Mouse (Mus musculus) layer of hippocampus, adult 11-12 months (tissue): ENCODE data around the gene Plek2.
"Not testable (repeated sequence)": the region's sequence is repeated elsewhere in the genome, so short reads cannot be mapped to it uniquely, and the experiment has no call there.

Experiments used
- DNase-seq: peaks from one replicate; pipeline ENCODE4 v3.0.0; 2022; ENCODE audit warnings: low spot score

Plek2 gene

DNA sequence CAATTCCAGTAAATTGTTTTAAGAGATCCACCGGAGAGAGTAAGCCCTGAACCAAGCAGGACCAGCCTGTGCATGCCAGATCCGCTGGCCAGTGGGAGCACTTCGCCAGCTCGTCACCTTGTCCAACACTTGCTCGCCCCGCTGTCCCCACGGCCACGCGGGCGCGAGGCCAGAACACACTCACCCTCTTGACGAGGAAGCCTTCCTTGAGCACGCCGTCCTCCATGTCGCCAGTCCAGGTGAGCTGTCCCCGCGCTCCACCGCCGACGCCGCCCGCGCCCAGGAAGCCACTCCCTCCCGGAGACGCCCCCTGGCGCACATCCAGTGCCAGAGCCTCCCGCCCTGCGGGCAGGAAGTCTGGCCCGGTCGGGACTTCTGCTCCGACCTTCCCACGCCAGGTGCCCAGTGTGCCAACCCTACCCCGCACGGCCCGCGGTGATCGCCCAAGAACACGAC, at the start of gene Plek2:
Gene Plek2, minus strand, starts transcription at position 258 of the 456 bp plus-strand sequence.
- no peak for DNase-seq

DNA sequence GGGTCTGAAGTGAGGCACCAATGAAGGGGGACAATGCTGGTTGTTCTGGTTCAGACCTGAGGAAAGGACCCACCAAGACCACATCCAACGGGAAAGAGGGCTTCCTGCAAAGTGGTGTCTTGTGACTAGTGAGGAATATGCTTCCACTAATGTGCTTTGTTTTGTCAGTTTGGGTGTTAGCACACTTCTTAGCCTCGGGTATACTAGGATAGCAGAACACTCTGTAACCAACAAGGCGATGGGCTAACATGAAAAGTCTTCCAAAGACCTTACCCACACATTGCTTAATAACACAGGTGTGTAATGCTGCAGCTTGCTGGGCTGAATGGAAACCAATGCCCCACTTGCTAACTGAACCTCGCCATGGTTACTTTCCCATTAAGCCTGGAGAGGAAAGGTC, 49.6 kb upstream of the Plek2 start:
- no peak for DNase-seq

DNA sequence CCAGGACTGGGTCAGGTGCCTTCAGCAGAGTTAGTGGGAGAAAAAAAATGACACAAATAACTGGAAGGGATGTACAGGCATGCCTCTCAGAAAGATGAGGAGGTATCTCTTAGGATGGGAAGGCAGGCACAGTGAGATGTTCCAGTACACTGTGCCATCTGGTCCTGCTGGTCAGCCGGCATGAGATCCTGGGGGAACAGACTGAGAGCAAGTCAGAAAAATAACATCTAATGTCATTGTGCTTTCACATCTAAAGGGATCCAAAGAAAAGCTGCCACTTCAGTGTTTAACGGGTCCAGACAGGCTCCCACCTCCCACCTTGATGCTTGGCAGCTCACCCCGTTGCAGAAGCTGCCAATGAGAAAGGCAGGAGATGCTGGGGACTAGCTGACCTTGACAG, 45.7 kb upstream of the Plek2 start:
- no peak for DNase-seq

DNA sequence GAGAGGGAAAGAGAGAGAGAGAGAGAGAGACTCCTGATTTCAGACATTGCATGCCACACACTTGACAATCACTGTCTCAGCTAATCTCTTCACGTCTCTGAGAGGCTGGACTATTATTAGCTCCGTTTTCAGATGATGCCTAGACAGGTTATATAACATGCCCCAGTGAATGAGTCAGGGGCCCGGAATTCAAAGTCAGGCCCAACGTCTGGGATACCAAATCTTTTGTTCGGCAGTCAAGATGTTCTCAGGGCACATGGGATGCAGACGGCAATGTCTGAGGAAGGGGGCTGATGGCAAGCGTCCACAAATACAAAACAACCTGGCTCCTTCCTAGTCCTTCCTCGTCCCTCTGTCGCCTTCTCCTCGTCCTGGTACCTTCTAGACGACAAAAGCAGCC, 45.3 kb upstream of the Plek2 start:
- DNase-seq: no peak

DNA sequence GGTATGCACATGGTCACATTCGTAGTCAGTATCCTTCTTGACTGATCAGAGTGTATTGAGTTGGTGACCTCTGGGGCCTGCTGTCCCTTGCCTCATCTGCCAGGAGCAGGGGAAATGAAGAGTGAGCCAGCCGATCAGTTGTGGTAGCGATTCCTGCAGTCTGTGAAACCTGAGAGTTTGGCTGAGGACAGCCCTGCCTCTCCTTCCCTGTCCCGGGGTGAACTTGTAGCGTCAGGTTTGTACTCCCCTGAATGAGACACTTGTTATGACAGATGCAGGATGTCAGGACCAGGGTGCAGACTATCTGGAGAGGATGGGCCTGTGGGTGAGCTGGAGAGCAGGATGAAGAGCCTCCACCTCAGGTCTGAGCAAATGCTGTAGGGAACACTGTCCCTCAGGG, 40.9 kb upstream of the Plek2 start:
- DNase-seq: no peak

DNA sequence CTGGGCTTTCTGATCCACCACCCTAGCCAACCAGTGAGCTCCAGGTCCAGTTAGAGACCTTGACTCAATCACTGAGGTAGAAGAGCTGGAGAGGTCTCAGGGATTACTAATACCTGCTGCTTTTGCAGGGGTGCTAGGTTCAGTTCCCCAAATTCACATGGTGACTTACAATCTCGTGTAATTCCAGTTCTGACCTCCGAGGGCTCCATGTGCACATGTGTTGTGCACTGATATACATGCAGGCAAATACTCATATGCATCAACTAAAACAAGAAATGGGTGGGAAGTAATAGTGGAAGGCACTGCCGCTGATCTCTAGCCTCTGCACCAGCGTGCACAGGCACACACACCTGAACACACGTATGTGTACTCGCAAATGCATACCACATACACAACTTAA, 40.4 kb upstream of the Plek2 start:
- no peak for DNase-seq

DNA sequence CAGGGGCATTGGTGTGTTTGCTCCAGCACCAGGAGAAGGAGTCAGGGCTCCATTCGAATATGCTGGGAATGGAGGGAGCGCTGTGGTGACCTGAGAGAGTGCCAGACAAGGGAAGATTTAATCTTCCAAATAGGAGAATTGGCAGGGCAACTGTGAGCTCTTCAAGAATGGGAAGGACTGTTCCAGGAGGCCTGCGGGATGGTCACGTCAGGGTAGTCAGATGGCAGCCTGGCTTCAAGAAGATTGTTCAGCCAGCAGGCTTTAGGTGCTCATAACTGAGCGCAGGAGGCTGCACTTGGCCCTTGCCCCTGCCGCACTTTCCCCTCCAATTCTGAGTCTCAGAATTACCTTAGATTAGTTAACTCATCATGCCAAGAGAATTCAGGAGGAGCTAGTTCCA, 36.2 kb upstream of the Plek2 start:
- no peak for DNase-seq

DNA sequence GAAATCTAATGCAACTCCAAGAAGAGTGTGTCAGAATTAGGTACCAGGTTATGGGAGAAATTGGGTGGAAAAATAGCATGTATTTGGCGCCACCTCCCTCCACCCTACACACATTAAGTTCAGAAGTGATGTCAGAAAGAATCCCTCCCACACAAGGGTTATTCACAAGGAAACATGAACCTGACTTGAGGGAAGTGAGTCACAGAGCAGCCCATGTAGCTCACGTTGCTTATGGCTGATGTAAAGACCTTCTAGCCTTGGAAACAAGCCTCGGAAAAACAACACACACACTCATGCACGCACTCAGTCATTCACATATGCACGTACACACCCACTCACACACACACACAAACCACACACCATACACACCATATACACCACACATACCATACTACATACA, 33.3 kb upstream of the Plek2 start:
- DNase-seq: no peak

DNA sequence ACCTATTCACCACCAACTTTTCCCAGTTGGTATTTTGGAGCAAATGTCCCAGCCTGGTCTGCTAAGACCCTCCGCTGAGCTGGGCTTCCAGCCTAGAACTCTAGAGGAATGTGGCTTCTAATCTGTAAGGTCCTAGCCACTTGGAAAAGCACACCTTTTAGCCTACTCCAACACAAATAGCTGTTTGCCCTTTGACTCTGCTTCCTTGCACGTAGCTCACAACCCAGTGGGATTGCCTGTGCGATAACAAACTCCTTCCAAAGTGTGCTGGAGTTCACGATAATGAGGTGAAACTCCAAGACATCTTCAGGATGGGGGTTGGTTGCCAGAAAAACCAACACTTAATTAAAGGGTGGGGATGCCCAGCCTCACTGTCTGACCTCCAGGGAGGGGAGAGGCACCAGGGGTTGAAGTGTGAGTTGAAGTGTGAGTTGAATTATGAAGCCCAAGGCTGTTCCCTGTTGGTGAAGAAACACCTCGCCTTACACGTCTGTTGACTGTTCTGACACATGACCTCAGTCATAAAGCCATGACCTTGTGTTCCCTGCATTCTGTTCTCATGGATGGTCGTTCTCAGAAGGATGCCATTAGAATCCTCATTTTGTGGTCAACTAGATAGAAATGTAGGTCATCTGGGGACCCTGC, 32.8 kb upstream of the Plek2 start:
- DNase-seq: no peak

DNA sequence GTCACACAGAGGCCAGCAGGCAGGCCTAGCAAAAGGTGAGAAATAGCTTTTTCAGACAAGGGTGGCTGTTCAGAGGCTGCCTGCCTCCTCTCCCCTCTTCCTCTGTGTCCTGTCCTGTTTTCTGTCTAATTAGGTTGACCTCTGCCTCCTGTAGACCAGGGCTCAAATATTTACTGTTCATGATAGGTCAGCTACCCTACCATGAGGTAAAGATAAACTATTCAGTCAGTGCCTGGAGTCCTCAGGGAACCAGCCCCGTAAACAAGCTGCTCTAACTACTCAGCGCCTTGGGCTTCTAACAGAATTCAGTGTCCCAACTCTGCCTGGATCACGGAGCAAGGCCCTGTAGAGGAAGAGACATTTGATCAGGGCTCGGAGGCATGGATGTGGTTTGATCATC, 29.7 kb upstream of the Plek2 start:
- DNase-seq: no peak

DNA sequence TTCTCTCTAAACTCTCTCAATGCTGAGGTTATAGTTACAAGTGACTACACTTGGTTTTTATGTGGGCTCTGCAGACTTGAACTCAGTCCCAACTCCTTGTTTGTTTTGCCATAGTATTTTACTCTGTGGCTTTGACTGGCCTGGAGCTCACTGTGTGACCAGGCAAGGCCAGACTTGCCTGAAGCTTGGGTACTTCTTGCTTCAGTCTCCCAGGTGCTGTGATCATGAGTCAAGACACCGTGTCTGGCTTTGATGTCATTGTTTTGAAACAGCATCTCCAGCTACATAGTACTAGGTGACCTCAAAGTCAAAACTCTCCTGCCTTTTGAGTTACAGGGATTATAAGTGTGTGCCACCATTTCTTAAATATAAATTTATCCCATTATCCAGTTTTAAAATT, 23.1 kb upstream of the Plek2 start:
- DNase-seq: no peak

DNA sequence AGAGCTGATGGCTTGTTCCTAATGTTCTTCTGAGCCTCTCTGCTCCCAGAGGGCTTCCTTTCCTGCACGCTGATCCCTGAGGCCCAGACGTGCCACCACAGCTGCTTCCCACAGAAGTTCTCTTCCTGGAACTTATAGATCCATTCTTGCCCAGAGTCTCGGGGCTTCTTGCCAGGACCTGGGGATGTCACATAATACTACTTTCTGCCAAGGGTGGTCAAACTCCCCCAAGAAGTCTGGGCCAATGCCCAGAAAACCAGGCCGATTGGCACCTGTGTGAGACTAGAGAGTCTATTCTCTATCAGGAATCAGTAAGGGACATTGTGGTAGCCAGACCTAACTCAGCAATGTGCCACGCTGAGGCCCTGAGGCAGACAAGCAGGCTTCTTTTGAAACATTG, 20.5 kb upstream of the Plek2 start:
- no peak for DNase-seq

DNA sequence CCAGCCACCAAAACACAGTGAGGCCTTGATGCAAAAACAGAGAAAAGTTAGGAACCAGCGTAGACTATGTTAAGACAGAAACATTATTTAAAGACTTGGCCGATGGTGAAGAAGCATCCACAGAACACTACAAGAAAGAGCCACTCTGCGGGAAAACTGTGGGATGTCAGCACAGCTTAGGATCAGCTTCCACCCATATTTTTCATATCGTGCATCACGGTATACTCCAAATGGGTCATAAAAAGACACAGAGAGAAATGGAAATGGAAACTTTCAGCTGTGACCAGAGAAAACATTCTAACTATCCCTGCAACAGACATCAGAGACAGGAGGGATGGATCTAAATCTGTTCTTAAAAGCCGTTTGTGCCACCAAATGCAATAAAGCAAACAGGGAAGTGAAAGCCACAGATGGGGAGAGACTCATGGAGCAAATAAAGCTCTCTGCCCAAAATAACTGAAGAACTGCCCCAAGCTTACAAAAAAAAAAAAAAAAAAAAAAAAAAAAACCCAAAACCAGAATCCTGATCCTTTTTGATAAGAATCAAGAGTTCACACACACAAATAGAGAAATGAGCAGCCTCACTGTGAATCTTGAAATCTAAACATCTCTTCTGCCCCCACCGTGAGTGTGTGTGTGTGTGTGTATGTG, 16.9 kb upstream of the Plek2 start:
- no peak for DNase-seq

DNA sequence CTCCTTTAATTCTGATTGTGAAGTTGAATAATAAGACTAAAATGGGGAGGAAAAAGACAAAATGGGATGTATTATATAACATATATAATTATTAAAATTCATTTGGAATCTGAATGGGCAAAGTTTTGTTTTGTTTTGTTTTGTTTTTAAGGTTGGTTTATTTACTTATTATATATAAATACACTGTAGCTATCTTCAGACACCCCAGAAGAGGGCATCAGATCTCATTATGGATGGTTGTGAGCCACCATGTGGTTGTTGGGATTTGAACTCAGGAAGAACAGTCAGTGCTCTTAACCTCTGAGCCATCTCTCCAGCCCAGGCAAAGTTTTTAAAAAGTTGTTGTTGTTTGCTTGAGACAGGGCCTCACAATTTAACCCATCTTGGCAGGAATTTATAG, 16.2 kb upstream of the Plek2 start:
- DNase-seq: not testable (repeated sequence)

DNA sequence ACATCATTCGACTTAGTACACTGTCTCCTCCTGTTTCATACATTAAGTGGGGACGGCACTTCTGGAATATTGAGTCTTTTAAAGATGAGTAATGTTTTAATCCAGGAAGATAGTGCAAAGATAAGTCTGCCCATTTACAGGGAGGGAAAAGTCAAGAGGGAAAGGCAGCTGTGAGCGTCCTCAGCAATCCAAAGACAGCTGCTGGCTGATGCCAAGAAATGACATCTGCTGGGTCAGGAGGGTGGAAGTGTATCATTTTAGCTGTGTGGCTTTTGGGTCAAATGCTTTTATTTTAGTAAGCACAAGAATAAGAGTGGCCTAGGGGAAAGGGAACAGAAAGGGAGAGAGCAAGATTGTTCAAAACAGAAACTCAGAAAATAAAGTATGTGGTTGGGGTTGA, 15.3 kb upstream of the Plek2 start:
- no peak for DNase-seq

DNA sequence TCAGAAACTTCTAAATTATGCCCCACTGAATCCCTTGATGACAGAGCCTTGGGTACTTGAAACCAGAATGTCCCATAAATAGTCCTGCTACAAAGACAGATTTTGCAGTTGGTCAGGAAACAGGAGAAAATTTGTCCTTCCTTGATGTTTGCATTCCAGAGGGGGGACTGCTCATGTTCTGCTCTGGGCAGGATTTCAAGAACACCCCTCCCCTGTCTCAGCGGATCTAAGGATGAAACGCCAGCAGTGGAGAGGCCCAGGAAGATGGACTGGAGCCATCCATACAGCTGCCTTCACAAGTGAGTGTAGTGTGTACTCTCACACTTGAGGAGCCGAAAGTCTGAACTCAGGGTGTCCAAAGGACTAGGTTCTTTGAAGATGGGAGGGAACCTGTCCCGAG, 14.7 kb upstream of the Plek2 start:
- DNase-seq: no peak

DNA sequence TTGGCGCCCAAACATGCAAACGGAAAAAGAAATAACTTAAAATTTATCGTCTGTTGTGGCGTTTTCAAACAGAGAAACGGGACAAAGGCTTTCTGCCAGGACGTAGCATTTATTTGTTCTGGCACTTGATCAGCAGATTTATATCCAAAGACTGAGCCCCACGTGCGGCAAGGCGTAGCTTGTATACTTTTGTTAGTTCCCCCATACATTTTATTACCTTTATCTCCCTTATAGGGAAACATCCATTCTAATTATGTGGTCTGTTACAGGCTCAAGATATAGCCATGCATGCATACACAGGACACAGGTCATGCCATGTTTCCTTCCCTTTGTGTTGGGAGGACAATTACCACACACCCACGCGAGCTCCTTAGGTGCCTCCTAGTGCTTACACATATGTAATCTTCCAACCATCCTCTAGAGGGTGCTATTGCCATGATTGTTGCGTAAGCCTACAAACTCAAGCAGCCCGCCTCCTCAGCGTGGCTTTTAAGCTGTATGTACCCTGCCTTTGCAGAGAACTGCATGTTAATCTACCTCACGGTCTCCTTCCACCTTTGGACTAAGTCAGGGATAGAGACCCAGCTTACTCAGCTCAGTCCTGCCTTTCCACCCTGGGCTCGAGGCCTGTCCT, 12.4 kb upstream of the Plek2 start:
- DNase-seq: peak; percentile 82

DNA sequence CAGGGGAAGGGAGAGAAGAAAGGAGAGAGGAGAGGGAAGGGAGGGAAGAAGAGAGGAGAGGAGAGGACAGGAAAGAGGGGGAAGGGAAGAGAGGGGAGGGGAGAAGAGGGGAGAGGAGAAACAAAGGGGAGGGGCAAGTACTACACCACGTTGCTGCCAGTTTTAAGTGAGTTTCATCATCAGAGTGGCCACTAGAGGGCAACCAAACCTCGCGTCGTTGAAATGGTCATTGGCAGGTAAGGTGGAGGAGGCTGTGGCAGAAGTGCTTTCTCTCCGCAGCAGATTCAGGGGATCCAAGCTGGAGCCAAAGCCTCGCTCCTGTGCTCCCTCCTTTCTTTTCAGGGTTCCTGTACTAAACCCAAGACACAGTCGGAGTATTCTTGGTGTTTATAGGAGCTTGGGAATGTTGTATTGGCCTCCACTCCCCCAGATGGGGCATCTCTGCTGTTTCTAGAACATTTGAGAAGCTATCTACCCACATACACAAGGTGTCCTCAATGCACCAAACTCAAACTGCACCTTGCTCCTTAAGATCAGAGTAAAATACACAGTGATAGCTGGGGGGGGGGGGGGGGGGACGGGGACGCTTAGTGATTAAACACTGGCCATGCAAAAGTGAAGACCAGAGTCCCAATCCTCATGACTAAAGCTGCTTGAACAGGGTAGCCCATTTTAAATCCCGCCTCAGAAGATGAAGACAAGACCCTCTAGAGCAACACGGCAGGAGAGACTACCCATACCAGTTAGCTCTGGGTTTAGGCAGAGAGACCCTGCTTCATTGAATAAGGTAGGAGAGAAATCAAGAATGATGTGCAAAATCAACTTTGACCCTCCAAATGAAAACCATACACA, 11.7 kb upstream of the Plek2 start:
- peak; percentile 89 for DNase-seq

DNA sequence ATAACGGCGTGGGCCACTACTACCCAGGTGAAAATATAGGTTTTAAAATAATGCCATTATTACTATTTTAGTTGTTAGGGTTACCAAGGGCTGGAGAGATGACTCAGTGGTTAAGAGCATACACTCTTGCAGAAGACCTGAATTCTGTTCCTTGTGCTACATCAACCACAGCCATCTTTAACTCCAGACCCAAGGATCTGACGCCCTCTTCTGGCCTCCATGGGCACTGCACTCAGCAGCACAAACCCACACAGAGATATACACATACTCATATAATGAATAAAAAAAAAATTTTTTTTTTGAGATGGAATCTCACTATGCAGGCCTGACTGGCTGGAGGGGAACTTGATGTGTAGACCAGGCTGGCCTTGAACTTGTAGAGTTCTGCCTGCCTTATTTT, 9.5 kb upstream of the Plek2 start:
- DNase-seq: no peak

DNA sequence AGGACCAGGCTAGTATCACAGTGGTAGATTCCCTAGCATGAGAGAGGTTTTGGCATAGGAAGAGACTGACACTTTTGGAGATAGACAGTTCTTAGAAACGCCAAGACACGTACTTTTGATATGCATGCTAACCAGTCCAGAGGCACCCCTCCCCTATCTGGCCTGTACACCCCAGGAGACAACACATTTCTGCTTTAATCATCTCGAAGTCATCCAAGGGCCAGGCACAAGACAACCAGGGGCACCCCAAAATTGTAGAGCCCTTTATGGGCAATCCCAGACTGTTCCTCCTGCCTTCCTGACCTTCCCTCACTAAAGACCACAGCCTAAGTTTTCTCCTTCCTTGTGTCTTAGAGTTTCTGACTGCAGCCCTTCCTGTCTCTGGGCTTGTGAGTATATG, 8.8 kb upstream of the Plek2 start:
- no peak for DNase-seq

DNA sequence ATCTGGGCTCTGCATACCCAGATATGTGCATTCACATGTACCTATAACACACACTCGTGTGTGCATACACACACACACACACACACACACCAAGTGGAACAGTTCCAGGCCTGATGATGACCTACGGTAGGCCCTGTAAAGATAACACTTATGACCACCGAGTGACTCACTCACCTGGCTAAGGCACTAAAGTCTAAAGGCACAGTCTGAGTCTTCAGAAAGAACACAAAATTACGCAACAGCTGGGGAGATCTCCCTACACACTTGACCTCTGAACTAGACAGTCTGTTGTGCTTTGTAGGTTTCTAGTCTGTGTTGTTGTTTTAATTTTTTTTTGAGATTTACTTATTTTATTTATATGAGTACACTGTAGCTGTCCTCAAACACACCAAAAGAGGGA, 7.7 kb upstream of the Plek2 start:
- no peak for DNase-seq

DNA sequence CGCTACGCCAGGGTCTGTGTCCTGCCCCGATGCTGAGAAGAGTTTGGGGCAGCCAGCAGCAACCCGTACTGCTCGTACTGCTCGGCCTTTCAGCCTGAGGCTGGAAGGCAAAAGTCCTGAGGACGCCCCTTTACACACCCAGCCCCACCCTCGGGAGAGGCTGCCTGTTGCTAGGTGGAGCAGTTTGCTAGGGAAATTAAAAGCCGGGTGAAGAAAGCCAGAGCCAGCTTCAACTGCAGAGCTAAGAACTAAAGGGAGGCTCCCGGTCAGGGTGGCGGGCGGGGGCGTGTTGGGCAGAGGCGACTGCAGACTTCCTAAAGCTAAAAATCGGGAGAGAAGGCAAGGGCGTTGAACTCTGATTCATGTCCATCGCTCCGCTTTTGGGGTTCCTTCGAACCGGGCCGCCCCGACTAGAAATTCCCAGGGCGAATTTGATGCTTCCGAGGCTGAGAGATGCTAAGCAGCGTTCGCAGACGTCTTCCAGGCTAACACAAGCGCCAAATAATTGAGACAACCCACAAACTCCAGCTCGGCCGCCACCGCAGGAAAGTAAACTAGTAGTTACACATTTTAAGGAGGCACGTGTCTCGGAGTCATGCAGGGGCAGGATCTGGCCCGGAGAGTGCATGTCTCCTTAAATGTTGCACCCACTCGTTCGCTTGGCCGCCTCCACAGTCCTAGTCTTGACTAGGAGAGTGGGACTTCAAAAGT, 5.1 kb upstream of the Plek2 start:
- no peak for DNase-seq
